Mouse (Mus musculus): ENCODE measurements around the gene Gse1. TPM values are rescaled to one million over a fixed set of nuclear protein-coding genes. Genes with fewer than 3 reads are reported as not detected.

The Gse1 gene
- polyA plus RNA-seq, 1 experiment from 2014 or later: 14.3 TPM

DNA sequence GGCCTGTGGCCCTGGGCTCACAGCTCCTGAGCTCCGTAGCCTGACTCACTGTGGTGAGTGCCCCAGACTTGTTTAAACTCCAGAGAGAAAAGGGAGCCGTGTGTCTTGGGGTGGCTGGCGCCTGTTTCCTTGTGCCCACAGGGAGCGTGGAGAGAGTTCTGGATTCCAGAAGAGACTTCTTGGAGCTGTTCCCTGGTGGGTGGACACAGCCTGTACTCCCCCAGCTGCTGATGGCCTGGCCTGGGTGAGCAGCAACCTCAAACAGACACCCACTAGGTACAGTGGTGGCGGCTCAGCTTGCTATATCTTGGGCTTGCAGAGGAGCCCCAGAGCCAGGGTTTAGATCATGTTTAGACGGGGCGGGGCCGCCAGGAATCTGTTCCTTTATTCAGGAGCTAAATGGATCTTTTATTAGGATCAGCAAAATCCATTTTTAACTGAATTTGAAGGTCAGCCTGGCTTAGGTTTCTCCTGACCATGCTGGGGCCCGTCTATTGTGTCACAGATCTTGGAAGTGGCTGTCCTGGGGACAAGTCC is 21.6 kb downstream of the Gse1 start:
- Histone ChIP-seq H3K27me3 (ENCODE audit: insufficient read depth, low read length) (no peaks in the 10 kb centered on the region), H3K4me2 (no peak overlapping the region), H3K36me3 (ENCODE audit: insufficient read depth) (no peaks in the 10 kb centered on the region), H3K4me3 (ENCODE audit: low read depth, low read length) (no peak overlapping the region), H3K27ac (ENCODE audit: low read depth) (peak overlapping the region; percentile 63), H3K4me1 (ENCODE audit: insufficient read depth) (peaks cover 38% of the 10 kb centered on the region), H3K9ac (no peak overlapping the region), H3K9me3 (ENCODE audit: low read depth, low read length) (no peaks in the 10 kb centered on the region)
- WGBS: 61% methylated on average over 9 of the region's 9 CpGs
- no peak for ATAC-seq (ENCODE audit: insufficient read depth)
- TF ChIP-seq CTCF (IDR thresholded peaks at IDR 0.05; ENCODE audit: low read depth): no peak
- no peak for DNase-seq

DNA sequence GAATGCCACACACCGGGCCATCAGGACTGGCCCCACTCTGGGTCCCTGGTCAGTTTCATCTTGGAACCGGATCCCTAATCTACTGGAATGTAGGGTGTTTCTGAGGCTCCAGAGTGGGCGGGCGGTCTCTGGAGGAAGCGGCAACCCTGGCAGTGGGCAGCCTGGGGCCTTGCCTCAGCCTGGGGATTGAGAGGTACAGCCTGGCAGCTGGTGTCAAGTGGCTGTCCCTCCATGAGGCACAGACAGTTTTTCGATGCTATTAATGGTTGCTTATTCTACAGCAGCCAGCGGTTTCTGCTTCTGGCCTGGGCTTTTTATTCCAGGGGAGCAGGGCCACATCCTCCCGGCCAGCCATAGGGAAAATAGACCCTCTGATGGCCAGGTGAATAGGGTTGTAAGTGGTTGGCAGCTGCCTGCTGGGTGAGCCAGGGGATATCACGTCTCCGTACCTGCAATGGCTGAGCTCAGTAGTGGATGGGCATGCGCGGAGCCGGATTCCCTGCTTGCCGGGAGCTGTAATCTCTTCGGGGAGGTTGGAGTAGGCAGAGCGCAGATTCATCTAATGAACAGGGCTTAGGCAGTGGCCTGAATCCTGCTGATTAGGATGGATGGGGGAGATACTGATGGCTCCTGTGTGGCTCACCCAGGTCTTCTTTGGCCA is 22.6 kb downstream of the Gse1 start:
- no peak for DNase-seq
- TF ChIP-seq CTCF (IDR thresholded peaks at IDR 0.05; ENCODE audit: low read depth): no peak
- ATAC-seq (ENCODE audit: insufficient read depth): peak; percentile 28
- 44% methylated on average over 16 of the region's 16 CpGs for WGBS
- no peaks in the 10 kb centered on the region for H3K36me3 ChIP-seq (ENCODE audit: insufficient read depth)
- H3K27me3 ChIP-seq (ENCODE audit: insufficient read depth, low read length): no peaks in the 10 kb centered on the region
- no peak overlapping the region for H3K4me3 ChIP-seq (ENCODE audit: low read depth, low read length)
- peak overlapping the region; percentile 80; the same call in 1 of the 2 replicates for H3K27ac ChIP-seq (ENCODE audit: low read depth)
- no peaks in the 10 kb centered on the region for H3K9me3 ChIP-seq (ENCODE audit: low read depth, low read length)
- peaks cover 38% of the 10 kb centered on the region for H3K4me1 ChIP-seq (ENCODE audit: insufficient read depth)
- peak overlapping the region; percentile 29; the same call in 1 of the 2 replicates for H3K4me2 ChIP-seq
- H3K9ac ChIP-seq: no peak overlapping the region

DNA sequence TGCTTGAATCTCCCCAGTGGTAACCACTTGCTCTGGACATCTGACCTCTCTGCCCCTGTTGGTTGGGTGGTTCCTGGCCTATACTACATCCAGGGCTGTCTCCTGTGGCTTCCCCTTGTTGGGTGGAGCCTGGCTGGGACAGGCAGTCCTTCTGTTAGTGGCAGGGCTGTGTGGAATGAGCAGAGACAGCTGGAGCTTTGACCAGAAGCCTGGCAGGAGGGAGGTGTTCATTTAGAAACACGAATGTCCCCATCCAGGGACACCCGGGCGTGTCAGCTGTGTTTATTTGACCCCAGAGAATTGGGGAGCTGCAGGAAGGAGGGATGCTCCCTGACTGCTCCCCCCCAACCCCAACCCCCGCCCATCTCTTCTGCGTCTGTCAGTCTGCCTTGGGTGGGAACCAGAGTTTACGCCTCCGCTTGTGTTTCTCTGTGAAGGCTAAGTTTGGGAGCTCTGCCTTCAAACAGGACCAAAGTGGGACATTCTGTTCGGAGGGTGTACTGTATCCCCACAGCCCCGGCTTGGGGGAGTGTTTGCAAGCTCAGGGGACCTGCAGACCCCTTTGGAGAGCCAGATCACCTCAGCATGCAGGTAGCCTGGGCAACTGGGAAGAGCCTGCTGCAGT is 23.3 kb downstream of the Gse1 start:
- Histone ChIP-seq H3K4me1 (ENCODE audit: insufficient read depth) (peaks cover 42% of the 10 kb centered on the region), H3K36me3 (ENCODE audit: insufficient read depth) (no peaks in the 10 kb centered on the region), H3K27me3 (ENCODE audit: insufficient read depth, low read length) (no peaks in the 10 kb centered on the region), H3K27ac (ENCODE audit: low read depth) (peak overlapping the region; percentile 80), H3K9me3 (ENCODE audit: low read depth, low read length) (no peaks in the 10 kb centered on the region), H3K4me2 (peak overlapping the region; percentile 46), H3K4me3 (ENCODE audit: low read depth, low read length) (no peak overlapping the region), H3K9ac (peak overlapping the region; percentile 23; the same call in 1 of the 2 replicates)
- DNase-seq: peak; percentile 94
- ATAC-seq (ENCODE audit: insufficient read depth): peak; percentile 90
- 32% methylated on average over 9 of the region's 9 CpGs for whole genome bisulfite sequencing
- TF ChIP-seq CTCF (IDR thresholded peaks at IDR 0.05; ENCODE audit: low read depth): no peak

DNA sequence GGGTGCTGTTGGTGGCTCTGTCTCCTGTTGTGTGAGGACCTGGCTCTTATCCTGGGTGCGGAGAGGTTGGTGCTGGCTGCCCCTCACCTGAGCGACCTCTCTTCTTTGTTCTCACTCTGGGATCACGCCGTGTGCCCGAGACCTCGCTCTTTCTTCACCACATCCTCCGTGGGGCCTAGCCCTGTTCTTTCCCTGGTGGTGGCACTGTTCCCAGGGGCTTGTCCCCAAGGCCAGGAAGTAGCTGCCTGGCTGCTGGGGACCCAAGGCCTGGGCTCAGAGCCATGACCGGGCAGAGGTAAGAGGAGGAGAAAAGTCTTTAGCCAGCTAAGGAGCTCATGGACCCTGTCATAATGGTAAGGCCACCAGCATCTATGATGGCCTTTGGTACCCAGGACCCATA is 25.4 kb downstream of the Gse1 start:
- WGBS: 70% methylated on average over 8 of the region's 8 CpGs
- ATAC-seq (ENCODE audit: insufficient read depth) (no peak), DNase-seq (no peak)
- Histone ChIP-seq H3K27ac (ENCODE audit: low read depth) (no peak overlapping the region), H3K36me3 (ENCODE audit: insufficient read depth) (no peaks in the 10 kb centered on the region), H3K9ac (no peak overlapping the region), H3K4me3 (ENCODE audit: low read depth, low read length) (no peak overlapping the region), H3K27me3 (ENCODE audit: insufficient read depth, low read length) (no peaks in the 10 kb centered on the region), H3K4me1 (ENCODE audit: insufficient read depth) (peaks cover 45% of the 10 kb centered on the region), H3K9me3 (ENCODE audit: low read depth, low read length) (no peaks in the 10 kb centered on the region), H3K4me2 (no peak overlapping the region)
- TF ChIP-seq CTCF (IDR thresholded peaks at IDR 0.05; ENCODE audit: low read depth): no peak

DNA sequence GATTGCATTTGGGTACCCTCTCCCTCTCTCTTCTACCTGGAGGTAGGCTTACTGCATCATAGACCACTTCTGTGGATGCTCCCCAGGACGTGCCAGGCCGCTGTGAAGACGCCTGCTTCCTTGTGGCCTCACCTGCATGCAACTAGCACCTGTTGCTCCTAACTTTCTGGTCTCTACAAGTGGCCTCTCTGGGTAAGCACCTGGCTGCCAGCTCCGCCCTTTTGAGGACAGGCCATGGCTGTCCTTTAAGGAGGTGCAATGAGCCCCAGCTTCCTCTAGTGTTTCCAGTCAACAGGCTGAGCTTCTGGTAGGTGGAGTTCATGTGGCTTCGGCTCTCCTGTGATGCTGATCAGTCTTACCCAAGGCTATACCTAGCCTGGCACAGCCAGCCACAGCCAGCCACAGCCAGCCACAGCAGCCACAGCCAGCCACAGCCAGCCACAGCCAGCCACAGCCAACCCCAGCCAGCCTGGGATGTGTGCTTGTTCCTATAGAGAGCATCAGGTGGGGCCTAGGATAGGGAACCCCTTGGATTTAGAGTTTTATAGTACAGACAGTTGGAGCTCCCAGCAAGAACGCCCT is 27.2 kb downstream of the Gse1 start:
- WGBS: 70% methylated on average over 6 of the region's 6 CpGs
- Histone ChIP-seq H3K4me2 (no peak overlapping the region), H3K4me3 (ENCODE audit: low read depth, low read length) (no peak overlapping the region), H3K9me3 (ENCODE audit: low read depth, low read length) (no peaks in the 10 kb centered on the region), H3K36me3 (ENCODE audit: insufficient read depth) (no peaks in the 10 kb centered on the region), H3K9ac (no peak overlapping the region), H3K27me3 (ENCODE audit: insufficient read depth, low read length) (no peaks in the 10 kb centered on the region), H3K4me1 (ENCODE audit: insufficient read depth) (peaks cover 36% of the 10 kb centered on the region), H3K27ac (ENCODE audit: low read depth) (no peak overlapping the region)
- TF ChIP-seq CTCF (IDR thresholded peaks at IDR 0.05; ENCODE audit: low read depth): no peak
- ATAC-seq (ENCODE audit: insufficient read depth): no peak
- no peak for DNase-seq

DNA sequence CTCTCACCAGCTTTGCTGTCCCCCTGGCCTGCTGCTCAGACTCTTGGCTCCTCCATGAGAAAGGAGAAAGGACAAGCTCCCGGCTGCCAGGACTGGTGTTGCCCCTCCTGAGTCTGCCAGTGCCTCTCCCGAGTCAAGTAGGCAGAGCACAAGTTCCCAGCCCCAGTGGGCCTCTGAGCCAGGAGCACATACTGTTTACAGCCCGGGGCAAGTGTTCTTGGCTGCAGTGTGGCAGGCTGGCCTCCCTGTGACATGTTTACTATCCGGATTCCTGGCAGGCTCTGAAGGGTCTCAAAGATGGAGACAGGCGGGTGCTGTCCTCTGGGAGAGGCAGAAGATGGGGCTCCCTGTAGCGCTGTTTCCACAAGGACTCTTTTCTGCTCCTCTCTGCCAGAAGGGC is 28.7 kb downstream of the Gse1 start:
- Histone ChIP-seq H3K9me3 (ENCODE audit: low read depth, low read length) (no peaks in the 10 kb centered on the region), H3K4me1 (ENCODE audit: insufficient read depth) (peaks cover 37% of the 10 kb centered on the region), H3K36me3 (ENCODE audit: insufficient read depth) (no peaks in the 10 kb centered on the region), H3K27me3 (ENCODE audit: insufficient read depth, low read length) (no peaks in the 10 kb centered on the region), H3K9ac (no peak overlapping the region), H3K27ac (ENCODE audit: low read depth) (peak overlapping the region; percentile 58; the same call in 1 of the 2 replicates), H3K4me2 (peak overlapping the region; percentile 18; the same call in 1 of the 2 replicates), H3K4me3 (ENCODE audit: low read depth, low read length) (no peak overlapping the region)
- 17% methylated on average over 6 of the region's 6 CpGs for WGBS
- DNase-seq (peak; percentile 70), ATAC-seq (ENCODE audit: insufficient read depth) (no peak; the same call in 1 of the 2 replicates)
- TF ChIP-seq CTCF (IDR thresholded peaks at IDR 0.05; ENCODE audit: low read depth): no peak

DNA sequence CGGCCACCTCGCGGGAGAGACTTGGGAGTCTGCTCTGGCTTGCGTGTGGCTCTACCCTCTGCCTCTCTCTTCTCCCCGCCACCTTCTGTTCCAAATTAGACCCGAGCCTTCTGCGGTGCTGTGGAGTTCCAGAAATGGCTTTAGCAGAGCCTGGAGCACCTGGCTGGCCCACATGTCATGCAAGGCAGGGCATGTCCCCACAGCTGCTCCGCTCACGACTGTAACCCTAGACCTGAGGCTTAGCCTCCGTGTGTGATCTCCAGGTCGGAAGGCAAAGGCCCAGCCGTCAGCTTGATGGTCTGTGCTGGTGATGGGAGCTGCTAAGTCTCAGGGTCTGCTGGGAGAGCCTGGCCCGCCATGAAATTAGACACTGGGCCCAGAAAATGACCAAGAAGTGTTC is 30.9 kb downstream of the Gse1 start:
- Histone ChIP-seq H3K4me3 (ENCODE audit: low read depth, low read length) (no peak overlapping the region), H3K4me1 (ENCODE audit: insufficient read depth) (peaks cover 50% of the 10 kb centered on the region), H3K4me2 (no peak overlapping the region), H3K27ac (ENCODE audit: low read depth) (no peak overlapping the region), H3K9ac (no peak overlapping the region), H3K27me3 (ENCODE audit: insufficient read depth, low read length) (no peaks in the 10 kb centered on the region), H3K36me3 (ENCODE audit: insufficient read depth) (no peaks in the 10 kb centered on the region), H3K9me3 (ENCODE audit: low read depth, low read length) (no peaks in the 10 kb centered on the region)
- 82% methylated on average over 13 of the region's 13 CpGs for WGBS
- ATAC-seq (ENCODE audit: insufficient read depth) (no peak), DNase-seq (no peak)
- no peak for TF ChIP-seq CTCF (IDR thresholded peaks at IDR 0.05; ENCODE audit: low read depth)

All from lung, embryonic 14.5 days (tissue).